8 mouse cellular contexts compared by ENCODE assay signal in the genomic region with DNA sequence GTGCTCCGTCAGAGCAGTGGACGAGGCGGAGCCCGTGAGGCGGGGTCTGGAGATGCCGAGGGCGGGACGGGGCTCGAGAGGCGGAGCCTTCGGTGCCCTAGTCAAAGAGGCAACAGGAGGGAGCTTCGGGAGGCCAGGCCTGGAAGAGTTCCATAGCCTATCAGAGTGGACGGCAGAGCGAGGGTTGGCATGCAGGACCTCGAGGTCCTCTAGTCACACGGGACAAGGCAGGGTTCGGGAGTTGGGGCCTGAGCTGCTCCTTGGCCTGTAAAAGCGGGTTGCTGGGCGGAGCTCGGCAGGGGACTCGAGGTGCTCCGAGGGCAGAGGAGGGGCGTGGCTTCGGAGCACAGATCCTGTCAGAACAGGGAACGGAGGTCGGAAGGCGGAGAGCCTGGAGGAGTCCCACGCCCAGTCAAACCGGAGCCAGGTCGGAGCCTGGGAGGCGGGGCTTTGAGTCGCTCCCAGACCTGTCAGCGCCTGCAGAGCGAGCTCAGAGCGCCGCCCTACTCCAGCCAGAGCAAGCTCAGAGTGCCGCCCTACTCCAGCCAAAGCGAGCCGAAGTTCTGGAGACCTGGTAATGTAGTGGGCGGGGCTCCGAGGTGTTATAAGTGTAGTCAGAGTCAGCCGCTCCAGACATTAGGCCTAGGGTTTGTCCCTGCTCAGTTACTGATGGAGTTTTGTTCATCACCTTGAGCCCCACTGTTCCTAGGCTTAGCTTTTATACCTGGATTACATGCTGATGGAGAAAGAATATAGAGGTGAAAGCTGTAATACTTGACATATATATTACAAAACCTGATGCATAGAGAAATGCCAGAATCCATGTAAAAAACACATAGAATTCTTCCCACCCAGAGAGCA. TPM values are rescaled to one million over a fixed set of nuclear protein-coding genes. Genes with fewer than 3 reads are reported as not detected.
A peak's percentile ranks its signal among the peaks of the same experiment; 100 is the strongest.
DNase-seq lines count a peak whose midpoint lies in the region; ATAC-seq and TF ChIP-seq lines count a peak whose summit lies in the region.

Gene Aph1b (minus strand): TSS at position 27 of the 861 bp plus-strand sequence.

- under 1% methylated on average over 41 of the region's 42 CpGs for WGBS in hindbrain, postnatal 0 days

- TF ChIP-seq CTCF in gastrocnemius, adult 2 months (IDR thresholded peaks at IDR 0.05): no peak
- no peak for TF ChIP-seq CTCF in hindbrain, postnatal 0 days (IDR thresholded peaks at IDR 0.05; ENCODE audit: low read depth)
- TF ChIP-seq CTCF in left cerebral cortex, adult 2 months (IDR thresholded peaks at IDR 0.05): no peak

- peak; percentile 100 for DNase-seq in ZHBTc4 (ENCODE audit: low read depth, low spot score)
- DNase-seq in gastrocnemius, adult 2 months: peak; percentile 98
- DNase-seq in hindbrain, postnatal 0 days (ENCODE audit: low spot score): peak; percentile 97
- peak; percentile 92 for DNase-seq in left cerebral cortex, adult 2 months (ENCODE audit: extremely low spot score in 1 of 2, low spot score in 2 of 2)
- peak; percentile 93 to 94 for DNase-seq in right cerebral cortex, adult 2 months (ENCODE audit: low spot score in 2 of 2)
- DNase-seq in urinary bladder, postnatal 14 days (ENCODE audit: low spot score): peak; percentile 97

- no peaks in the 10 kb centered on the region for H3K9me3 ChIP-seq in hindbrain, postnatal 0 days (ENCODE audit: low read length)

- H3K9ac ChIP-seq in hindbrain, postnatal 0 days (replicated peaks; ENCODE audit: low read length): peak within 1 kb of the TSS; percentile 71

- peak within 1 kb of the TSS; percentile 93 for H3K27ac ChIP-seq in gastrocnemius, adult 2 months
- peak within 1 kb of the TSS; percentile 89 for H3K27ac ChIP-seq in hindbrain, postnatal 0 days
- peak within 1 kb of the TSS; percentile 88 for H3K27ac ChIP-seq in left cerebral cortex, adult 2 months

- peak within 1 kb of the TSS; percentile 64 for H3K4me2 ChIP-seq in hindbrain, postnatal 0 days (ENCODE audit: low read depth, low read length)

- intact Hi-C loops in gastrocnemius, adult 2 months (cut with DNase I): loop anchor here (5.0 kb wide), 1 partner anchor 283 kb away; the partner anchor contains the start of gene Fbxl22
- intact Hi-C loops in left cerebral cortex, adult 2 months (cut with DNase I): loop anchor here (1.0 to 2.0 kb wide), 2 partner anchors 248 to 283 kb away; no protein-coding TSS in a partner anchor

- H3K27me3 ChIP-seq in hindbrain, postnatal 0 days (ENCODE audit: insufficient read depth, low read length): no peaks in the 10 kb centered on the region

- H3K4me1 ChIP-seq in hindbrain, postnatal 0 days (ENCODE audit: insufficient read depth, low read length): no peaks in the 10 kb centered on the region

- peak within 1 kb of the TSS; percentile 76 for H3K4me3 ChIP-seq in gastrocnemius, adult 2 months
- H3K4me3 ChIP-seq in hindbrain, postnatal 0 days (ENCODE audit: low read length): peak within 1 kb of the TSS; percentile 79
- H3K4me3 ChIP-seq in left cerebral cortex, adult 2 months: peak within 1 kb of the TSS; percentile 78

- ATAC-seq in common myeloid progenitor, adult 5-6 weeks (replicated peaks; ENCODE audit: low read depth, poor library complexity, severe bottlenecking): peak; percentile 94
- peak; percentile 98 for ATAC-seq in hindbrain, postnatal 0 days
- ATAC-seq in megakaryocyte, adult 5-6 weeks (ENCODE audit: poor library complexity, severe bottlenecking): peak; percentile 90

- H3K36me3 ChIP-seq in hindbrain, postnatal 0 days (ENCODE audit: insufficient read depth, low read length): no peaks in the 10 kb centered on the region

RNA-seq across cellular contexts. Expression of gene Aph1b, which starts in this region (rescaled TPM):
- total RNA-seq in common myeloid progenitor, adult 5-6 weeks (2017): 0.39 and 0.78 TPM in 2 replicates
- total RNA-seq in gastrocnemius, adult 2 months (2021): 1 to 10 TPM; 1.1 to 2.0 TPM
- total RNA-seq in hindbrain, postnatal 0 days (2014; rRNA removed): 26.5 and 26.8 TPM in 2 replicates
- 15.1 and 15.6 TPM in 2 replicates for polyA plus RNA-seq in hindbrain, postnatal 0 days (2015; fragmentation: Nextera tagmentation; extraction: Ambion mirVana)
- total RNA-seq in left cerebral cortex, adult 2 months (2021): 10 to 100 TPM; 17.0 to 22.3 TPM
- total RNA-seq in megakaryocyte, adult 5-6 weeks (2015): 9.7 and 10.6 TPM in 2 replicates
- total RNA-seq in megakaryocyte, adult 5-6 weeks (2017): 7.0 and 7.8 TPM in 2 replicates

Comparison
In these comparisons a context has a peak if more than half of its experiments do, and no peak if none do; other contexts are left out.
1. Peak in every context shown above with its lines: DNase-seq, ATAC-seq, H3K4me3 ChIP-seq and H3K27ac ChIP-seq.
2. Peak in ATAC-seq in common myeloid progenitor, adult 5-6 weeks; RNA of the gene not detected or under 1 TPM.